Mouse (Mus musculus) embryonic facial prominence, embryonic 11.5 days (tissue): Measurements from ENCODE around the gene Cdkn1a. TPM values are rescaled to one million over a fixed set of nuclear protein-coding genes. Genes with fewer than 3 reads are reported as not detected.

Experiments
- ATAC-seq: fragments of 200-750 bp; cut with Nextera tagmentation; replicated peaks from 2 replicates; pipeline ENCODE4 v1.8.0; 2017; ENCODE audit warnings: low read depth; ENCODE audit not compliant: insufficient number of reproducible peaks, low FRiP score, low TSS enrichment
- DNase-seq: peaks from one replicate; pipeline ENCODE4 v3.0.0-alpha.2; 2015; ENCODE audit warnings: low spot score
- H3K27ac ChIP-seq: fragments of 300-500 bp; sonication (generic); replicated peaks from 2 replicates; pipeline ENCODE4 v1.5.1; 2014; ENCODE audit warnings: mild to moderate bottlenecking, low read depth, low read length, control low read depth
- H3K27me3 ChIP-seq: fragments of 300-500 bp; sonication (generic); 2 replicates; pipeline ENCODE4 v1.6.1; 2014; ENCODE audit warnings: mild to moderate bottlenecking, low read length, moderate library complexity, mixed read lengths; ENCODE audit not compliant: control insufficient read depth, insufficient read depth
- H3K36me3 ChIP-seq: fragments of 300-500 bp; sonication (generic); replicated peaks from 2 replicates; pipeline ENCODE4 v1.6.1; 2014; ENCODE audit warnings: low read depth, mild to moderate bottlenecking, low read length, moderate library complexity, mixed read lengths; ENCODE audit not compliant: control insufficient read depth, insufficient read depth
- H3K4me1 ChIP-seq: fragments of 300-500 bp; sonication (generic); 2 replicates; pipeline ENCODE4 v1.6.1; 2014; ENCODE audit warnings: low read length, mixed read lengths; ENCODE audit not compliant: control insufficient read depth, insufficient read depth
- H3K4me2 ChIP-seq: fragments of 300-500 bp; sonication (generic); 2 replicates; pipeline ENCODE4 v1.6.1; 2014; ENCODE audit warnings: low read depth, mild to moderate bottlenecking, control low read depth, low read length, moderate library complexity
- H3K4me3 ChIP-seq: fragments of 300-500 bp; sonication (generic); 2 replicates; pipeline ENCODE4 v1.5.1; 2014; ENCODE audit warnings: low read depth, low read length, control low read depth
- H3K9ac ChIP-seq: fragments of 300-500 bp; sonication (generic); replicated peaks from 2 replicates; pipeline ENCODE4 v1.6.1; 2014; ENCODE audit warnings: mild to moderate bottlenecking, control low read depth, low read length
- H3K9me3 ChIP-seq: fragments of 300-500 bp; sonication (generic); replicated peaks from 2 replicates; pipeline ENCODE4 v1.6.1; 2016; ENCODE audit warnings: mild to moderate bottlenecking, low read length, inconsistent platforms, mixed read lengths; ENCODE audit not compliant: control insufficient read depth
- WGBS: fragments of 180-500 bp; shearing (Covaris S2); extraction: QIAGEN DNeasy Blood & Tissue Kit; methylation state at CpG from one replicate; pipeline ENCODE4 v1.1.7; 2014; 5-methylcytosine and 5-hydroxymethylcytosine counted together
- polyA plus RNA-seq: library from polyadenylated mRNA; unstranded; fragments of >200 nt; fragmentation: Nextera tagmentation; extraction: Ambion mirVana; gene quantifications from 2 replicates; pipeline ENCODE4 v1.2.1, GENCODE M21; 2014

Cdkn1a gene
- polyA plus RNA-seq, 1 experiment from 2014 or later = 25.5 TPM

DNA sequence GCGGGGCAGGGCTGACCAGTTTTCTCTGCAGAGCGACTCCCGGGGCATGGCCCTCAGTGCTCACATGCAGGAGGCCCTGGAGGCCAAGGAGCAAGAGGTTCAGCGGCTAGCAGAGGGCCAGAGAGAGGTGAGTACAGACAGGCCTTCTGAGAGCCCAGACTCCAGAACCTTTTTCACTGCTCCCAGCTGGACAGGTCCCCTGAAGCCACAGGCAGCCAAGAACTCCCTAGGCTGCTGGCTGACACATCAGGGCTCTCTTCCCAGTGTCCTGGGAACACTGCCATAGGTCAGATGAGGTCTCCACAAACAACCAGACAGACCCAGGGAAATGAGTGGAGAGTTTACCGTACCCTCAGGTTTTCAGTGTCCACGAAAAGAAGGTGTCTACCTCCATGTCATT lies 45.5 kb downstream of the Cdkn1a start:
- Histone ChIP-seq H3K36me3 (no peaks in the 10 kb centered on the region), H3K4me2 (no peak overlapping the region), H3K9me3 (no peaks in the 10 kb centered on the region), H3K27ac (no peak overlapping the region), H3K4me1 (no peaks in the 10 kb centered on the region), H3K4me3 (no peak overlapping the region), H3K27me3 (no peaks in the 10 kb centered on the region), H3K9ac (no peak overlapping the region)
- DNase-seq (no peak), ATAC-seq (no peak)
- 56% methylated on average over 6 of the region's 6 CpGs for WGBS

DNA sequence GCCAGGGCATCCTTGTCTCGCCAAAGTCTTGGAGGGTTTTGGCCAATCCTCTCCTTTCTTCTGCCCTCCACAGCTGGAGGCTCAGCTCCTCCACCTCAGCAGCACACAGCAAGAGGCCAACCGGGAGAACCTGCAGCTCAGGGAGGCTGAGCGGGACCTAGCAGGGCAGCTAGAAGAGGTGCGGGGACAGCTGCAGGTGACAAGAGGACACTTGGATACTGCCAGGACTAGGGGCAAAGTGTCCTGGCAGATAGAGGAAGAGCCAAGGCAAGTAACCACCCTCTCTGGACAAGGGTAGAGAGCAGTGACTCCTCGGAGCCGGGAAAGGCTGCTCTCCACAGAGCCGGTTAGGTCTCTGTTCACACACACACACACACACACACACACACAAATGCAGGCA lies 47.1 kb downstream of the Cdkn1a start:
- Histone ChIP-seq H3K27ac (no peak overlapping the region), H3K4me3 (no peak overlapping the region), H3K4me2 (no peak overlapping the region), H3K9ac (no peak overlapping the region), H3K36me3 (no peaks in the 10 kb centered on the region), H3K27me3 (no peaks in the 10 kb centered on the region), H3K9me3 (no peaks in the 10 kb centered on the region), H3K4me1 (no peaks in the 10 kb centered on the region)
- ATAC-seq (no peak), DNase-seq (no peak)
- WGBS = 80% methylated on average over 7 of the region's 7 CpGs

DNA sequence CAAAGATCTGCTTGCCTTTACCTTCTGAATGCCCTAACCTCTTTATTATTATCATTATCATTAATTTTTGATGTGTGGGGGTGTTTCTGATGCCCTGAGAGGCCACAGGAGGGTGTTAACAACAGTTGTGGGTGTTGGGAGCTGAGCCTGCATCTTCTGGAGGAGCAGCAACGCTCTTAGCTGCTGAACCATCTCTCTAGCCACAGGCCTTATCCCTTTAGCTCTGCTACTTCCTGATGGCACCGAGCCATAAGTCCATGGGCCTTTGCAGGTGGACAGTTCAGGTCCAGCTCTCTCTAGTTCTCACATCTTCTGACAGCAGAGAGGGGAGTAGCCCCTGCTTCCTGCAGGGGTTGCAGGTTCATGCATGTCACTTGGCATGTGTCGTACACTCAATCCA lies 50.8 kb downstream of the Cdkn1a start:
- Histone ChIP-seq H3K4me2 (no peak overlapping the region), H3K36me3 (no peaks in the 10 kb centered on the region), H3K27me3 (no peaks in the 10 kb centered on the region), H3K4me1 (no peaks in the 10 kb centered on the region), H3K27ac (no peak overlapping the region), H3K9me3 (no peaks in the 10 kb centered on the region), H3K4me3 (no peak overlapping the region), H3K9ac (no peak overlapping the region)
- 89% methylated on average over 3 of the region's 3 CpGs for WGBS
- no peak for DNase-seq
- ATAC-seq = no peak

DNA sequence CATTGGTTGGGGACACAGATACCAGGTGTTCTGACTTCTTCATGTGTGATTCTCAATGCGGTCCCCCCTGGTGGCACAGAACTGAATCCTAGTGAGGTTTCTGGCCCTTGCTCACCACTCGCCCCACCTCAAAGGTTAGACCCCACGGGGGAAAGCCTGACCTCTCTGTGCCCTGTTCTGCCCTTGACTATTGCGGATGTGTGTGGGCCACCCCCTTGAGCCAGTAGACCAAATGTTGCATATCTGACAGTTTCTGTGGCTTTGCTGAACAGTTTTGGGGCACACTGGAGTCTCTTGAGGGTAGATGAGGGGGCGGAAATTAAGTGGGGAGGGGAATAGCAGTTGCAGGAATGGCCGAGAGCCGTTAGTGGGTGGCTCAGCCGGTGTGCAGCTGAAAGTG lies 52.5 kb downstream of the Cdkn1a start:
- Histone ChIP-seq H3K36me3 (no peaks in the 10 kb centered on the region), H3K27me3 (no peaks in the 10 kb centered on the region), H3K4me1 (no peaks in the 10 kb centered on the region), H3K9ac (no peak overlapping the region), H3K9me3 (no peaks in the 10 kb centered on the region), H3K27ac (no peak overlapping the region), H3K4me3 (no peak overlapping the region), H3K4me2 (no peak overlapping the region)
- DNase-seq = no peak
- 80% methylated on average over 8 of the region's 8 CpGs for WGBS
- ATAC-seq = no peak

DNA sequence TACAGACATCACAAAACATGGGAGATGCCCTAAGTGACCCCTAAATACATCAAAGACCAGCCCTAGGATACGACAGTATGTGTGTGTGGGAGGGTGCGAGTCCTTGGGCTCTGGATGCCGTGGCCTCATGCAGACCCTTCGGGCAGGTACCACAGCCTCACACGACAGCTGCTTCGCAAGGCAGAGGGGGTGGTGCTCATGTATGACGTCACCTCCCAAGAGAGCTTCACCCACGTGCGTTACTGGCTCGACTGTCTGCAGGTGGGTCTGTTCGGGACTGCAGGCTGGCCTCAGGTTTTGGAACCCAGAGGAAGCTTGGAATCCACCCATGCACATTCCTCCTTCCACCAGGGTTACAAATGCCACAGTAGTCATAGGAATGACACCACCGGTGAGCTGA lies 54.3 kb downstream of the Cdkn1a start:
- WGBS = 93% methylated on average over 12 of the region's 12 CpGs
- Histone ChIP-seq H3K4me1 (no peaks in the 10 kb centered on the region), H3K9ac (no peak overlapping the region), H3K36me3 (no peaks in the 10 kb centered on the region), H3K27ac (no peak overlapping the region), H3K9me3 (no peaks in the 10 kb centered on the region), H3K4me2 (no peak overlapping the region), H3K27me3 (no peaks in the 10 kb centered on the region), H3K4me3 (no peak overlapping the region)
- ATAC-seq = no peak
- DNase-seq = no peak

DNA sequence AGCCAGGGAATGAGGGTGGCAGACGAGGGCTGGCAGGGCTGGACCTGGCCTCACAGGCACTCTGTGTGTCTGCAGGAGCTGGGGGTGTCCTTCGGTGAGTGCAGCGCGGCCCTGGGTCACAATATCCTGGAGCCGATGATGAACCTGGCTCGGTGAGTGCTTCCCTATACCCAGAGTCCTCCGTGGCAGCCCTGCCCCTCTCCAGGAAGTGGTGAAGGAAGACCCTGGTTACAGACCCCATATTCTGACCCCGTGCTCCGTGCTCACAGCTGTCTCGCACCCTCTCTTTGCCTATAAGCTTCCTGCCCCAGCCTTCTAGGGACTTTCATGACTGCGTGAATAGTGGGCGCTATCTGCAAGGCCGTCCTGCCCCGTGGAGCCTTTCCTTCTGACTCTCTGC lies 56.5 kb downstream of the Cdkn1a start:
- H3K9me3 ChIP-seq = no peaks in the 10 kb centered on the region
- ATAC-seq (no peak), DNase-seq (no peak)
- no peak overlapping the region for H3K4me3 ChIP-seq
- WGBS = 79% methylated on average over 14 of the region's 14 CpGs
- H3K27me3 ChIP-seq = no peaks in the 10 kb centered on the region
- no peaks in the 10 kb centered on the region for H3K4me1 ChIP-seq
- no peak overlapping the region for H3K9ac ChIP-seq
- no peak overlapping the region for H3K4me2 ChIP-seq
- no peak overlapping the region for H3K27ac ChIP-seq
- H3K36me3 ChIP-seq = no peaks in the 10 kb centered on the region

DNA sequence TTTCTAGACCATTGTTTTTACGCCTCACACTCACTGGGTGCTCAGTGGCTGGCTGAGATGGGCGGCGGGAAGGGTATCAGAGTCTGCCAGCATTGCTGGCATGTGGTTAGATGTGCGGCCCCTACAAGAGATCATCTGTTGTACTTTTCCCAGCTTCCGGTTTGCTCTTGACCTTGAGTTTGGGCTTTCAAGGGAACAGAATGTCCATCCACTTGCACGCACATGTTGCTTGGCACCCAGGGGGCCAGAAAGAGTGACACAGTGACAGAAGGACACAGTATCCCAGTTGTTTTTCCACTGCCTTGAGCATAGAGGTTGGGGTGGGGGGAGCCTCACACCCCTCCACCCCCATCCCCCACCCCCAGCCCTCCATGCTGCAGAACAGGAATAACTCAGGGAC lies 57.0 kb downstream of the Cdkn1a start:
- Histone ChIP-seq H3K4me1 (no peaks in the 10 kb centered on the region), H3K27me3 (no peaks in the 10 kb centered on the region), H3K36me3 (no peaks in the 10 kb centered on the region), H3K4me2 (no peak overlapping the region), H3K27ac (no peak overlapping the region), H3K4me3 (no peak overlapping the region), H3K9ac (no peak overlapping the region), H3K9me3 (no peaks in the 10 kb centered on the region)
- ATAC-seq (no peak), DNase-seq (no peak)
- 86% methylated on average over 6 of the region's 6 CpGs for WGBS

DNA sequence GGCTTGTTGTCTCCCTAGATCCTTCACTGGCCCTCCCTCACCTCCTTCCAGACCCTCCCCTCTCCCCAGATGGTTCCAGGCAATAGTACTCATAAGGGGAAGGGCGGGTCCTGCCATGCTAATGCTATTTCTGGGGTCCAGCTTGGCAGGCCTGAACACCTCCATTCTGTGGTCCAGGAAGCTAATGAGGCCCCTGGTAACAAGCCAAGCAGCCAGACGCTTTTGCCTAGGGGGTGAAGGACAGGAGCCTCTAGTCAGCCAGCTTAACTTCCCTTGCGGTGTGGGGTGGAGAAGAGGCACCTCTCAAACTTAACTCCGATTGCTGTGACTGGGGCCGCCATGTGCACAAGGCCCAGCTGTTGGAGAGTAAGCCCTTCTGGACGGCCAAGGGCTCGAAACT lies 59.0 kb downstream of the Cdkn1a start:
- Histone ChIP-seq H3K27ac (no peak overlapping the region), H3K9me3 (no peaks in the 10 kb centered on the region), H3K9ac (no peak overlapping the region), H3K27me3 (no peaks in the 10 kb centered on the region), H3K36me3 (no peaks in the 10 kb centered on the region), H3K4me1 (no peaks in the 10 kb centered on the region), H3K4me2 (no peak overlapping the region), H3K4me3 (no peak overlapping the region)
- no peak for ATAC-seq
- no peak for DNase-seq
- WGBS = 72% methylated on average over 7 of the region's 7 CpGs
